Mouse (Mus musculus) layer of hippocampus, postnatal 10 days (tissue): ENCODE results near the gene Rora. TPM values are rescaled to one million over a fixed set of nuclear protein-coding genes. Genes with fewer than 3 reads are reported as not detected.

ENCODE experiments used
- DNase-seq, 2 experiments: peaks; one replicate each; pipeline ENCODE4 v3.0.0; 2021; ENCODE audit warnings: low spot score in 2 of 2
- total RNA-seq, 2 experiments: library from RNA; stranded (reverse); gene quantifications; 2 replicates each; pipeline ENCODE4 v1.2.3; 2021

The Rora gene
- total RNA-seq, 2 experiments from 2014 or later = 22.9 to 23.2 TPM

- DNase-seq = no peak
These were observed 222.7 kb downstream of the Rora start for GRCm38 (mm10) chr9:68876289-68876688.

GRCm38 (mm10) chr9:68881896-68882295 is 228.3 kb downstream of the Rora start:
- no peak for DNase-seq

GRCm38 (mm10) chr9:68883005-68883404 is 229.4 kb downstream of the Rora start:
- no peak for DNase-seq

- no peak for DNase-seq
These were observed 230.1 kb downstream of the Rora start for GRCm38 (mm10) chr9:68883687-68884086.

GRCm38 (mm10) chr9:68884451-68885035 is 231.0 kb downstream of the Rora start:
- DNase-seq = no peak

- peak; percentile 66 to 76 for DNase-seq
These were observed 235.1 kb downstream of the Rora start for GRCm38 (mm10) chr9:68888670-68889069.

GRCm38 (mm10) chr9:68891431-68891830 is 237.8 kb downstream of the Rora start:
- DNase-seq = no peak

- no peak for DNase-seq
These were observed 238.8 kb downstream of the Rora start for GRCm38 (mm10) chr9:68892356-68892755.

- DNase-seq = no peak
These were observed 239.3 kb downstream of the Rora start for GRCm38 (mm10) chr9:68892859-68893258.

GRCm38 (mm10) chr9:68898286-68898685 is 244.7 kb downstream of the Rora start:
- no peak for DNase-seq

- no peak for DNase-seq
These were observed 246.1 kb downstream of the Rora start for GRCm38 (mm10) chr9:68899525-68900222.

- DNase-seq = no peak
These were observed 252.8 kb downstream of the Rora start for GRCm38 (mm10) chr9:68906361-68906883.

GRCm38 (mm10) chr9:68912483-68913151 is 259.0 kb downstream of the Rora start:
- no peak for DNase-seq

GRCm38 (mm10) chr9:68913191-68913697 is 259.7 kb downstream of the Rora start:
- DNase-seq = no peak

- DNase-seq = no peak
These were observed 261.1 kb downstream of the Rora start for GRCm38 (mm10) chr9:68914541-68915275.

GRCm38 (mm10) chr9:68916741-68917140 is 263.2 kb downstream of the Rora start:
- DNase-seq = no peak

GRCm38 (mm10) chr9:68923128-68923601 is 269.6 kb downstream of the Rora start:
- DNase-seq = peak in 1 of 2 experiments; percentile 31

GRCm38 (mm10) chr9:68926406-68926805 is 272.8 kb downstream of the Rora start:
- no peak for DNase-seq

- DNase-seq = no peak
These were observed 279.6 kb downstream of the Rora start for GRCm38 (mm10) chr9:68933159-68933558.

GRCm38 (mm10) chr9:68934238-68934637 is 280.7 kb downstream of the Rora start:
- DNase-seq = no peak

- DNase-seq = no peak
These were observed 282.0 kb downstream of the Rora start for GRCm38 (mm10) chr9:68935611-68936010.
